Mouse (Mus musculus) MEL (cell line): ENCODE results near the gene Ceacam15. TPM values are rescaled to one million over a fixed set of nuclear protein-coding genes. Genes with fewer than 3 reads are reported as not detected.
A peak's percentile ranks its signal among the peaks of the same experiment; 100 is the strongest.
"Not testable (repeated sequence)": the region's sequence is repeated elsewhere in the genome, so short reads cannot be mapped to it uniquely, and the experiment has no call there.

Source experiments
- DNase-seq: peaks from one replicate; pipeline ENCODE4 v3.0.0; 2011; ENCODE audit warnings: low read depth, low spot score
- H3K27ac ChIP-seq: 2 replicates; pipeline ENCODE4 v1.5.1; 2012; ENCODE audit warnings: low read depth, mild to moderate bottlenecking, control low read depth, low read length, moderate library complexity; ENCODE audit not compliant: control insufficient read depth
- H3K27me3 ChIP-seq, 2 experiments: fragments of 150-350 bp in 1 of 2; sonication (generic) in 1 of 2; 2 replicates each; pipeline ENCODE4 v1.6.1; 2012; ENCODE audit warnings: low read length in 2 of 2, mild to moderate bottlenecking in 2 of 2, improper control_type of control experiment in 1 of 2, moderate library complexity in 1 of 2; ENCODE audit not compliant: insufficient read depth in 2 of 2, control insufficient read depth in 1 of 2
- H3K36me3 ChIP-seq, 2 experiments: 2 replicates each; pipeline ENCODE4 v1.6.1; 2012 to 2014; ENCODE audit warnings: low read length in 2 of 2, improper control_type of control experiment in 1 of 2, inconsistent platforms in 1 of 2, mild to moderate bottlenecking in 1 of 2; ENCODE audit not compliant: insufficient read depth in 2 of 2, control insufficient read depth in 1 of 2
- H3K4me1 ChIP-seq, 2 experiments: fragments of 150-350 bp in 1 of 2; sonication (generic) in 1 of 2; 2 replicates each; pipeline ENCODE4 v1.6.1; 2012; ENCODE audit warnings: low read length in 2 of 2, improper control_type of control experiment in 1 of 2, mild to moderate bottlenecking in 1 of 2; ENCODE audit not compliant: insufficient read depth in 2 of 2, control insufficient read depth in 1 of 2
- H3K4me3 ChIP-seq, 2 experiments: fragments of 150-350 bp in 1 of 2; sonication (generic) in 1 of 2; 2 replicates each; pipeline ENCODE4 v1.5.1; 2012; ENCODE audit warnings: low read depth in 2 of 2, low read length in 2 of 2, mild to moderate bottlenecking in 2 of 2, moderate library complexity in 2 of 2, control low read depth in 1 of 2, improper control_type of control experiment in 1 of 2; ENCODE audit not compliant: control insufficient read depth in 1 of 2, insufficient read depth in 1 of 2
- H3K79me2 ChIP-seq: 2 replicates; pipeline ENCODE4 v1.6.1; 2012; ENCODE audit warnings: mild to moderate bottlenecking, low read length, moderate library complexity; ENCODE audit not compliant: control insufficient read depth, poor library complexity, insufficient read depth
- H3K9ac ChIP-seq: 2 replicates; pipeline ENCODE4 v1.6.1; 2012; ENCODE audit warnings: low read depth, mild to moderate bottlenecking, control low read depth, low read length, moderate library complexity; ENCODE audit not compliant: control insufficient read depth, poor library complexity, severe bottlenecking
- H3K9me3 ChIP-seq: fragments of 150-350 bp; sonication (generic); replicated peaks from 2 replicates; pipeline ENCODE4 v1.6.1; 2012; ENCODE audit warnings: mild to moderate bottlenecking, low read length, improper control_type of control experiment, moderate library complexity; ENCODE audit not compliant: insufficient read depth
- BHLHE40 ChIP-seq: IDR thresholded peaks from 2 replicates; pipeline ENCODE4 v1.6.1; 2012; ENCODE audit warnings: low read depth, mild to moderate bottlenecking, inconsistent platforms, low read length, improper control_type of control experiment, borderline replicate concordance
- CHD1 ChIP-seq: IDR thresholded peaks from 2 replicates; pipeline ENCODE4 v1.6.1; 2012; ENCODE audit warnings: low read depth, mild to moderate bottlenecking, inconsistent platforms, low read length, improper control_type of control experiment
- CTCF ChIP-seq, 3 experiments: IDR thresholded peaks in 2 of 3; conservative IDR thresholded peaks in 1 of 3; 2 replicates each; pipeline ENCODE4 v1.5.1; 2011 to 2012; ENCODE audit warnings: low read length in 3 of 3, low read depth in 2 of 3, mild to moderate bottlenecking in 2 of 3, improper control_type of control experiment in 1 of 3, inconsistent platforms in 1 of 3, mixed read lengths in 1 of 3, moderate library complexity in 1 of 3; ENCODE audit not compliant: control insufficient read depth in 1 of 3, insufficient read depth in 1 of 3, poor library complexity in 1 of 3, severe bottlenecking in 1 of 3
- E2F4 ChIP-seq: IDR thresholded peaks from 2 replicates; pipeline ENCODE4 v1.6.1; 2011; ENCODE audit warnings: low read depth, low read length, improper control_type of control experiment, borderline replicate concordance
- ELF1 ChIP-seq: IDR thresholded peaks from 2 replicates; pipeline ENCODE4 v1.6.1; 2014; ENCODE audit warnings: low read depth, mild to moderate bottlenecking, inconsistent platforms, low read length, improper control_type of control experiment, moderate library complexity
- EP300 ChIP-seq, 2 experiments: IDR thresholded peaks; 2 replicates each; pipeline ENCODE4 v1.6.1; 2011; ENCODE audit warnings: improper control_type of control experiment in 2 of 2, low read length in 2 of 2, low read depth in 1 of 2, mild to moderate bottlenecking in 1 of 2
- GABPA ChIP-seq: IDR thresholded peaks from 2 replicates; pipeline ENCODE4 v1.6.1; 2012; ENCODE audit warnings: low read depth, mild to moderate bottlenecking, inconsistent platforms, low read length, improper control_type of control experiment, moderate library complexity
- HCFC1 ChIP-seq: IDR thresholded peaks from 2 replicates; pipeline ENCODE4 v1.6.1; 2012; ENCODE audit warnings: low read depth, mild to moderate bottlenecking, inconsistent platforms, low read length, improper control_type of control experiment, moderate library complexity
- MAZ ChIP-seq: IDR thresholded peaks from 2 replicates; pipeline ENCODE4 v1.6.1; 2012; ENCODE audit warnings: low read depth, mild to moderate bottlenecking, inconsistent platforms, low read length, improper control_type of control experiment
- NRF1 ChIP-seq: IDR thresholded peaks from 2 replicates; pipeline ENCODE4 v1.6.1; 2014; ENCODE audit warnings: low read depth, mild to moderate bottlenecking, inconsistent platforms, low read length, improper control_type of control experiment, moderate library complexity; ENCODE audit not compliant: poor library complexity, insufficient read depth, severe bottlenecking
- RAD21 ChIP-seq: IDR thresholded peaks from 2 replicates; pipeline ENCODE4 v1.6.1; 2011; ENCODE audit warnings: mild to moderate bottlenecking, low read depth, low read length, improper control_type of control experiment
- SMC3 ChIP-seq: IDR thresholded peaks from 2 replicates; pipeline ENCODE4 v1.6.1; 2011; ENCODE audit warnings: low read depth, low read length, improper control_type of control experiment
- TCF12 ChIP-seq: IDR thresholded peaks from 2 replicates; pipeline ENCODE4 v1.6.1; 2014; ENCODE audit warnings: low read depth, mild to moderate bottlenecking, inconsistent platforms, low read length, improper control_type of control experiment, moderate library complexity
- USF1 ChIP-seq: IDR thresholded peaks from 2 replicates; pipeline ENCODE4 v1.6.1; 2014; ENCODE audit warnings: low read depth, mild to moderate bottlenecking, inconsistent platforms, low read length, improper control_type of control experiment, moderate library complexity
- polyA plus RNA-seq, 2 experiments: library from polyadenylated mRNA; stranded (reverse) in 1 of 2; unstranded in 1 of 2; fragments of >175 nt in 1 of 2; fragments of >200 nt in 1 of 2; gene quantifications; 2 replicates each; pipeline versions ENCODE4 v1.2.1 to v1.2.4; 2012; ENCODE audit warnings: low replicate concordance in 2 of 2, low read depth in 1 of 2; ENCODE audit not compliant: insufficient read length in 2 of 2, insufficient read depth in 1 of 2, missing spikeins in 1 of 2
- total RNA-seq: library from RNA; depleted of rRNA; stranded (reverse); fragments of 300-350 nt; gene quantifications from 2 replicates; pipeline ENCODE4 v1.2.3, GENCODE M21; 2012

Gene Ceacam15
- total and polyA plus RNA-seq, 3 experiments = not detected

- peak; percentile 53; the same call in 1 of the 2 replicates for TF ChIP-seq ELF1
Observed at GRCm38 (mm10) chr7:16699042-16699441, 23.5 kb upstream of the Ceacam15 start (continued).

DNA sequence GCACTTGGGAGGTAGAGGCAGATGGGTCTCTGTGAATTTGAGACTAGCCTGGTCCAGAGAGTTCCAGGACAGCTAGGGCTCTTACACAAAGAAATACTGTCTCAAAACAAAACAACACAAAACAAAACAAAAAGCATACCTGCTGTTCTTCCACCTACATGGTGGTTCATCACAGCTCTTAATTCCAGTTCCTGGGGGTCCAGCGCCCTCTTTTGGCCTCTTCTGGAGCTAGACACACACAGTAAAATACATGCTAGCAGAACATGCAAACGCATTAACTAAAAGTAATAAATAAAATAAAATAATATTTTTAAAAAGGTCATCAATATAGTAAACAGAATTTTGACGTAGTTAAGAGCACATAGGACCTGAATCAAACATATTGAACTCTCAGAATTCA is 19.5 kb upstream of the Ceacam15 start:
- peaks cover 1 to 5% of the 10 kb centered on the region in 2 experiments; a peak in 1 of 4 replicates for H3K27me3 ChIP-seq
- H3K36me3 ChIP-seq = no peaks in the 10 kb centered on the region
- TF ChIP-seq EP300 (IDR thresholded peaks at IDR 0.05; ENCODE audit: low read depth in 1 of 2, low read length in 2 of 2) = no peak
- no peak for TF ChIP-seq TCF12
- no peak for TF ChIP-seq USF1
- no peak for TF ChIP-seq GABPA
- TF ChIP-seq CHD1 = no peak
- peak; percentile 33 to 64 (median 57) for TF ChIP-seq CTCF (IDR thresholded peaks at IDR 0.05 in 2 of 3, conservative IDR thresholded peaks at IDR 0.05 in 1 of 3; ENCODE audit: control insufficient read depth in 1 of 3, insufficient read depth in 1 of 3, low read depth in 2 of 3, low read length in 3 of 3, poor library complexity in 1 of 3, severe bottlenecking in 1 of 3)
- peak; percentile 53 for TF ChIP-seq SMC3
- peak; percentile 67 for TF ChIP-seq RAD21
- no peak overlapping the region for H3K4me3 ChIP-seq
- H3K27ac ChIP-seq = no peak overlapping the region
- H3K9ac ChIP-seq = no peak overlapping the region
- DNase-seq = peak; percentile 50
- H3K4me1 ChIP-seq = no peaks in the 10 kb centered on the region
- no peaks in the 10 kb centered on the region for H3K9me3 ChIP-seq
- no peaks in the 10 kb centered on the region for H3K79me2 ChIP-seq

GRCm38 (mm10) chr7:16689196-16689595 is 13.7 kb upstream of the Ceacam15 start:
- Histone ChIP-seq H3K27me3 (peaks cover 1 to 2% of the 10 kb centered on the region in 2 experiments; a peak in 1 of 4 replicates), H3K27ac (no peak overlapping the region), H3K9me3 (no peaks in the 10 kb centered on the region), H3K4me1 (no peaks in the 10 kb centered on the region), H3K79me2 (no peaks in the 10 kb centered on the region), H3K4me3 (no peak overlapping the region), H3K36me3 (no peaks in the 10 kb centered on the region), H3K9ac (no peak overlapping the region)
- no peak for DNase-seq
- TF ChIP-seq E2F4 (no peak), HCFC1 (no peak), TCF12 (no peak), NRF1 (no peak), BHLHE40 (no peak), MAZ (no peak)

DNA sequence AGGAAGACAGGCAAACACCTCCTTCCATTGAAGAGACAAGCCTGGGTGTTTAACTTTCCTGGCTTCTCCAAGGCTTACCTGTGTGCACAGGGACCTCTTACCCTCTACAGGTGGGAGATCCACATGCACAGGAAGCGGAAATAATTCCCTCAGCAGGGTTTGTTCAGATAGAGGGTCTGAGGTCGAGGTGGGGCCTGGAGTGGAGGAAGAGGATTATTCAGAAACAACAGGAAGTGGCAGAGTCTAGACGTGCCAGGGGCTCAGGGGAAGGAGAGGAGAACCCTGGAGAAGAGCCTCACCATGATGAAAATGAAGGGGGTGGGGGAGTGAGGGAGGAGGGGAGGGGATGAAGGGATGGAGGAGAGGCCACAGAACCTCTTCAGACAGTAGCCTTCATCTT is 4.7 kb upstream of the Ceacam15 start:
- not testable (repeated sequence) for H3K79me2 ChIP-seq, H3K9me3 ChIP-seq, H3K4me1 ChIP-seq, H3K4me3 ChIP-seq, H3K9ac ChIP-seq, H3K27ac ChIP-seq, DNase-seq, H3K27me3 ChIP-seq, H3K36me3 ChIP-seq

- DNase-seq, H3K27ac ChIP-seq, H3K9ac ChIP-seq, H3K9me3 ChIP-seq, H3K4me3 ChIP-seq, H3K4me1 ChIP-seq, H3K79me2 ChIP-seq, H3K36me3 ChIP-seq: not testable (repeated sequence)
- peaks cover 9 to 13% of the 10 kb centered on the region in 2 experiments for H3K27me3 ChIP-seq
Observed at GRCm38 (mm10) chr7:16674699-16675098, 806 bp downstream of the Ceacam15 start.
